Mouse (Mus musculus): ENCODE data around the gene Prdm16.

DNA sequence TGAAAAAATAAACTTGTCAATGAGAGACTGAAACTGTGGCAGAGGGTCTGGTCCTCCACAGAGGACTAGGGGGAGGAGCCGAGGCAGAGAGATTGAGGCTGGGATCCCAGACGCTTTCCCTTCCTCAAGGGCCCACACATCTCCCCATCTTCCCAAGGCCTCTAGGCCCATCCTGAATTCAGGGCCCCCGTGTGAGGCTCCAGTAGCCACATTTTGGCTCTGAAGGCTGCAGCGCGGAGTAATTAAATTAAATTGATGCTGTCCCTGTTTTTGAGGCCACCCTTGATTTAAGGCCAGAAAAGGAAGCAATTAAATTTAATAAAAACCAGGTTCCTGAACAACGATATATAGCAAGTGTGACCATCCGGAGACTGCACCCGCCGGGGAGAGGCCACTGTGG lies 66.8 kb downstream of the Prdm16 start:
- TF ChIP-seq CHD2 (IDR thresholded peaks at IDR 0.05; ENCODE audit: low read depth, low read length) (no peak), HCFC1 (IDR thresholded peaks at IDR 0.05; ENCODE audit: borderline replicate concordance, insufficient read depth, low read length) (no peak), MAFK (IDR thresholded peaks at IDR 0.05; ENCODE audit: insufficient read depth, low read depth, low read length) (no peak)
